Mouse (Mus musculus) heart, embryonic 12.5 days (tissue): ENCODE results near the gene Ccdc93. TPM values are rescaled to one million over a fixed set of nuclear protein-coding genes. Genes with fewer than 3 reads are reported as not detected.

Experiments used
- ATAC-seq: fragments of 200-750 bp; cut with Nextera tagmentation; 2 replicates; pipeline ENCODE4 v1.8.0; 2017; ENCODE audit warnings: moderate TSS enrichment, moderate library complexity; ENCODE audit not compliant: insufficient number of reproducible peaks, low FRiP score
- H3K27ac ChIP-seq: fragments of 300-500 bp; sonication (generic); 2 replicates; pipeline ENCODE4 v1.5.1; 2016; ENCODE audit warnings: mild to moderate bottlenecking, moderate library complexity; ENCODE audit not compliant: poor library complexity, severe bottlenecking
- H3K27me3 ChIP-seq: fragments of 300-500 bp; sonication (generic); replicated peaks from 2 replicates; pipeline ENCODE4 v1.6.1; 2016; ENCODE audit warnings: mild to moderate bottlenecking, moderate library complexity
- H3K36me3 ChIP-seq: fragments of 300-500 bp; sonication (generic); 2 replicates; pipeline ENCODE4 v1.6.1; 2016; ENCODE audit warnings: mild to moderate bottlenecking, moderate library complexity
- H3K4me1 ChIP-seq: fragments of 300-500 bp; sonication (generic); replicated peaks from 2 replicates; pipeline ENCODE4 v1.6.1; 2016; ENCODE audit warnings: mild to moderate bottlenecking
- H3K4me2 ChIP-seq: fragments of 300-500 bp; sonication (generic); 2 replicates; pipeline ENCODE4 v1.6.1; 2016; ENCODE audit warnings: mild to moderate bottlenecking, moderate library complexity
- H3K4me3 ChIP-seq: fragments of 300-500 bp; sonication (generic); 2 replicates; pipeline ENCODE4 v1.5.1; 2016; ENCODE audit warnings: mild to moderate bottlenecking
- H3K9ac ChIP-seq: fragments of 300-500 bp; sonication (generic); 2 replicates; pipeline ENCODE4 v1.6.1; 2016; ENCODE audit warnings: mild to moderate bottlenecking, moderate library complexity
- H3K9me3 ChIP-seq: fragments of 300-500 bp; sonication (generic); replicated peaks from 2 replicates; pipeline ENCODE4 v1.6.1; 2016; ENCODE audit warnings: mild to moderate bottlenecking, moderate library complexity
- WGBS: fragments of 180-500 bp; shearing (Covaris S2); methylation state at CpG from one replicate; pipeline ENCODE4 v1.1.7; 2016; 5-methylcytosine and 5-hydroxymethylcytosine counted together
- polyA plus RNA-seq: library from polyadenylated mRNA; unstranded; fragments of >200 nt; fragmentation: Nextera tagmentation; extraction: Ambion mirVana; gene quantifications from 2 replicates; pipeline ENCODE4 v1.2.1, GENCODE M21; 2016

The Ccdc93 gene
- polyA plus RNA-seq, 1 experiment from 2014 or later, result 9.0 TPM

DNA sequence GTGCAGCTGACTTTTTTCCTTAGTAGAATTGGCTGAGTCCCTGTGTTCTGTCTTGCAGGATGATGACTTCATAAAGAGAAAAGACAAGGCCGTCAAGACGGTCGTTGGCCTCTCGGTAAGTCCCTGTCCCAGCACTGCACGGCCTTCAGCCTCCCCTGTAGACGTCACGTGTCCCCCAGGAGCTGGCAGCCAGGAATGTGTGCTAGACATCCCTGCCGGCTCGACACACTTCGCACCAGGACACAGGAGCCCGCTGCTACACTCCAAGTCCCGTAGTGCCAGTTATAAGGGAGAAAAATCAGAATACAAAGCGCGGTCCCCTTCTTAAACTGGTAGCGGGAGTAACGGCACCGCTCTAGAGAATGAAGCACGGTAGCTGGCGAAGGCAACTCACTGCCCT, 17.3 kb downstream of the Ccdc93 start:
- no peaks in the 10 kb centered on the region for H3K4me1 ChIP-seq
- no peaks in the 10 kb centered on the region for H3K27me3 ChIP-seq
- peaks cover 74% of the 10 kb centered on the region for H3K36me3 ChIP-seq
- 88% methylated on average over 19 of the region's 19 CpGs for WGBS
- H3K9me3 ChIP-seq, result no peaks in the 10 kb centered on the region
- no peak overlapping the region for H3K4me3 ChIP-seq
- ATAC-seq, result no peak
- H3K4me2 ChIP-seq, result no peak overlapping the region
- no peak overlapping the region for H3K27ac ChIP-seq
- no peak overlapping the region for H3K9ac ChIP-seq

DNA sequence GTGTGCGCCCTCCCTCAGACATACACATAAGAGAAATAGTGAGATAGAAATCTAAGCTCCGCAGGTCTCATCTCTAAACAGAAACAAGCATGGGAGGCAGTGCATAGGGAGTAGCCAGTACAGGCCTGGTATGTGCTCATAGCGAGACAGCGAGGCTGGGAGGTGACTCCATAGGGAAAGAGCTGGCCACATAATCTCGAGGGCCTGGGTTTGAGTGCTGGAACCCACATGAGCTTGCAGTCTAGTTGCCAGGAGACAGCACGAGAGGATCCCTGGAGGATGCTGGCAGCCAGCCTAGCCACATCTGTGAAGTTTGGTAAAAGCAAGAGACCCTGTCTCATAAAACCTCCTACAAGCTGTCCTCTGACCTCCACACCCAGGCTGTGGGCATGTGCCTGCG, 20.2 kb downstream of the Ccdc93 start:
- no peak for ATAC-seq
- Histone ChIP-seq H3K27me3 (no peaks in the 10 kb centered on the region), H3K4me3 (no peak overlapping the region), H3K36me3 (peaks cover 53% of the 10 kb centered on the region), H3K4me1 (no peaks in the 10 kb centered on the region), H3K4me2 (no peak overlapping the region), H3K9me3 (no peaks in the 10 kb centered on the region), H3K27ac (no peak overlapping the region), H3K9ac (no peak overlapping the region)
- WGBS, result 74% methylated on average over 7 of the region's 7 CpGs

DNA sequence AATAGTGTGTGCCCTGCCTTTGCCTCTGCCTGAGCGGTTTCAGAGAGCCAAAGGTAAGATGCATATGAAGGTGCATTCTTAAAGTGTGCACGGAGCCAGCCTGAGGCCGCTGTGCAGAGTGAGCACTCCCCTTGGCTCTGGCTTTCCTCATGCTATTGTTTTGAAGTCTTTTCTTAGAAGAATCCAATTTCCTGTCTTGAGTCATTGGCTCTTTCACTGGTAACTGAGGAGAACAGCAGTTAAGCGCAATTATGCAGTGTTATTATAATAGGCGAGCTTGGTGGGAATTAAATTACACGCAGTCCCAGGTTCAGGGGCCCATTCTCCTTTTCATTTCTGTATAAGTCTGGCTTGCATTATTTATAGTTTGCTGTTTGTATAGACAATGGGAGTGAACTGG, 21.6 kb downstream of the Ccdc93 start:
- Histone ChIP-seq H3K9me3 (no peaks in the 10 kb centered on the region), H3K4me2 (no peak overlapping the region), H3K4me3 (no peak overlapping the region), H3K4me1 (no peaks in the 10 kb centered on the region), H3K27me3 (no peaks in the 10 kb centered on the region), H3K27ac (no peak overlapping the region), H3K9ac (no peak overlapping the region), H3K36me3 (peaks cover 51% of the 10 kb centered on the region)
- WGBS, result 72% methylated on average over 6 of the region's 6 CpGs
- ATAC-seq, result no peak

DNA sequence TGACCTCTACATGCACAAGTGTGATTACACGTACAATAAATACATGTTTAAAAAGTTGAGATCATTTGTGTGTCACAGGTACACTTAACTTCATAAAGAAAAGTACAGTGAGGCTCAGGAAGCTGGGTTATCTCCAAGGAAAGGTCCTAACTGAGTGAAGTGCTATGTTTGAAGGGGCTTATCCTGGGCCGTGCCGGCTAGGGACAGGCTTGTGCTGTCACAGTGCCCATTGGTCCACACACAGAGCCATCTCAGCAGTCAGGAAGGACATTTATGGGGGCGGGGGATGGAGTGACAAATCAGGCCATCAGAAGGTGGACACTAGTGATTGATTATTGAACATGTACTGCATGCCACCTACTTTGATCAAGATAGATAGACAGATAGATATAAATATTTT, 22.2 kb downstream of the Ccdc93 start:
- Histone ChIP-seq H3K27me3 (no peaks in the 10 kb centered on the region), H3K9ac (no peak overlapping the region), H3K4me3 (no peak overlapping the region), H3K36me3 (peaks cover 47% of the 10 kb centered on the region), H3K9me3 (no peaks in the 10 kb centered on the region), H3K27ac (no peak overlapping the region), H3K4me2 (no peak overlapping the region), H3K4me1 (no peaks in the 10 kb centered on the region)
- no peak for ATAC-seq
- 77% methylated on average over 4 of the region's 4 CpGs for WGBS

- Histone ChIP-seq H3K4me2 (no peak overlapping the region), H3K36me3 (peaks cover 32% of the 10 kb centered on the region), H3K4me3 (no peak overlapping the region), H3K4me1 (no peaks in the 10 kb centered on the region), H3K27ac (no peak overlapping the region), H3K27me3 (no peaks in the 10 kb centered on the region), H3K9me3 (no peaks in the 10 kb centered on the region), H3K9ac (no peak overlapping the region)
- ATAC-seq, result no peak
- WGBS, result 77% methylated on average over 6 of the region's 6 CpGs
Measured at GRCm38 (mm10) chr1:121454951-121455350, 24.1 kb downstream of the Ccdc93 start.

DNA sequence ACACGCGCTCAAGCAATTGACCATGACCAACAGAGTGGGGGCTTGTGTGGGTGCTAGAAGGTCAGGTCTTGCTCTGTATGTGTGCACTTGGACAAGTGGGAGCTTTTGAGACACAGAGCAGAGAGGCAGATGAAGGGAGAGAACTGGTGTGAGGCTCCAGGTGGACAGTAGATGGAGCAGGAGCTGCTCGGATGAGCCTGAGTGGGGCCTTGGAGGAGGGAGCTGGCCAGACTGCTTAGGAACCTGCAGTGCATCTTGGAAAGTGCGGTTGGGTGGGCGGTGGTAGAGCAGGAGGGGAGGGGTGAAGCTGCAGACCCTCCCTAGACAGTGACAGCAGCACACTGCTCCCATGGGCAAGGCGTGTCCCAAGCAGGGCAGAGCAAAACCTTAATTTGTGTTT, 29.2 kb downstream of the Ccdc93 start:
- H3K4me3 ChIP-seq, result no peak overlapping the region
- 70% methylated on average over 6 of the region's 6 CpGs for WGBS
- no peak overlapping the region for H3K9ac ChIP-seq
- H3K27me3 ChIP-seq, result no peaks in the 10 kb centered on the region
- H3K36me3 ChIP-seq, result peaks cover 56% of the 10 kb centered on the region
- H3K4me1 ChIP-seq, result no peaks in the 10 kb centered on the region
- no peak overlapping the region for H3K4me2 ChIP-seq
- H3K27ac ChIP-seq, result no peak overlapping the region
- no peak for ATAC-seq
- H3K9me3 ChIP-seq, result no peaks in the 10 kb centered on the region

DNA sequence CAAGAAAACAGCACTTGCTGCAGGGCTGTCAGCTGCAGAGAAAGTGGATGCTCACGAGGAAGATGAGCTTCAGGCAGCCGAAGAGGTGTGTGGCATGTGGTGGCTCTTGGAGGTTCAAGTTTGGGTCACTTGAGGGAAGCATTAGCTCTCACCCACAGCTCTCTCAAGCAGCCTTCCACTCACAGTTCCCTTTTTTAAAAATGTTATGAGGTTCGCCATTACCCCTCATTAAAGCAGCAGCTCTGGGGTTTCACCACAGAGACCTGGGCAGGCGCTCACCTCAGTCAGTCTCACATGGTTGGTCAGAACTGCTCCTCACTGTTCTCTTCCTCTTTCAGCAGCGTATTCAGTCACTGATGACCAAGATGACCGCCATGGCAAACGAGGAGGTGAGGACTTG, 31.0 kb downstream of the Ccdc93 start:
- 80% methylated on average over 7 of the region's 7 CpGs for WGBS
- Histone ChIP-seq H3K27ac (no peak overlapping the region), H3K27me3 (no peaks in the 10 kb centered on the region), H3K4me3 (no peak overlapping the region), H3K36me3 (peaks cover 51% of the 10 kb centered on the region), H3K9me3 (no peaks in the 10 kb centered on the region), H3K4me2 (no peak overlapping the region), H3K4me1 (no peaks in the 10 kb centered on the region), H3K9ac (no peak overlapping the region)
- ATAC-seq, result no peak

DNA sequence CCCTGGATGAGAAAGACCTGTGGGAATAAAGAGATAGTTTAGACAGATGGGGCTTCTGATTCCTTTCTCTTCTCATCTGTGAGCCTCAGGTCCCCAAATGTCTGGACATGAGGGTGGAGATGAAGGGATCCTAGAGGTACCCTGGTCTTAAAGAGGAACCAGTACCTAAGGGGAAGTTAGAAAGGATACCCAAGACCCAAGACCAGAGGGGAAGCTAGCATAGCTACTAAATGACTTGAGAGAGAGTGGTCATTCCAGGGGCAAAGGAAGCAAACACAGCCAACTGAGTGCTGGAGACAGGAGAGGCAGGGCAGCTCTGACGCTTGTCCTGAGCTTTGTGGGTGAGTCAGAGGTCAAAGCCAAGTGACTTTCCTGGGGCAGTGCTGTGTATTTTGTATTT, 31.8 kb downstream of the Ccdc93 start:
- 54% methylated on average over 1 of the region's 1 CpGs for WGBS
- no peaks in the 10 kb centered on the region for H3K27me3 ChIP-seq
- peaks cover 51% of the 10 kb centered on the region for H3K36me3 ChIP-seq
- H3K4me2 ChIP-seq, result no peak overlapping the region
- no peak for ATAC-seq
- H3K27ac ChIP-seq, result no peak overlapping the region
- no peaks in the 10 kb centered on the region for H3K9me3 ChIP-seq
- no peak overlapping the region for H3K9ac ChIP-seq
- no peak overlapping the region for H3K4me3 ChIP-seq
- H3K4me1 ChIP-seq, result no peaks in the 10 kb centered on the region

DNA sequence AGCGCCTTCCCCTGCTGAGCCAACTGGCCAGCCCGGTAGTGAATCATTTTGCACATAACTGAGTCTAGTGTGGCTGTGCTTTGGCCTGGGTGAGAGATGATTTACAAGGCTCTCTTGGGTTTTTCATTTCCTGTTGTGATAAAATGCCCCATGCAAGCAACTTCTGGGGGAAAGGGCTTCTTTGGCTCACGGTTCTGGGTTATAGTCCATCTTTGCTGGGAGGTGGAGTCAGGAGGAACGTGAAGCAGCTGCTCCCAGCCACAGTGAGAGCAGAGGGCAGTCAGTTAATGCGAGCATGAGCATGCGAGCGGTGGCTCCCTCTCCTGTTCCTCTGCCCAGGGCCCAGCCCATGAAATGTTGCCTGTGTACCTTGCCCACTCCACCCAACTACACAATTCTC, 33.0 kb downstream of the Ccdc93 start:
- H3K27me3 ChIP-seq, result no peaks in the 10 kb centered on the region
- no peak overlapping the region for H3K27ac ChIP-seq
- no peaks in the 10 kb centered on the region for H3K4me1 ChIP-seq
- H3K9me3 ChIP-seq, result no peaks in the 10 kb centered on the region
- ATAC-seq, result no peak
- no peak overlapping the region for H3K4me3 ChIP-seq
- H3K9ac ChIP-seq, result no peak overlapping the region
- WGBS, result 82% methylated on average over 7 of the region's 7 CpGs
- H3K4me2 ChIP-seq, result no peak overlapping the region
- H3K36me3 ChIP-seq, result peaks cover 56% of the 10 kb centered on the region

- no peak overlapping the region for H3K4me2 ChIP-seq
- no peaks in the 10 kb centered on the region for H3K4me1 ChIP-seq
- no peak overlapping the region for H3K9ac ChIP-seq
- no peak overlapping the region for H3K27ac ChIP-seq
- H3K27me3 ChIP-seq, result no peaks in the 10 kb centered on the region
- no peak for ATAC-seq
- no peaks in the 10 kb centered on the region for H3K9me3 ChIP-seq
- 77% methylated on average over 3 of the region's 3 CpGs for WGBS
- no peak overlapping the region for H3K4me3 ChIP-seq
- H3K36me3 ChIP-seq, result peaks cover 58% of the 10 kb centered on the region
Measured at GRCm38 (mm10) chr1:121466276-121466675, 35.4 kb downstream of the Ccdc93 start.

- H3K27ac ChIP-seq, result no peak overlapping the region
- no peak for ATAC-seq
- no peak overlapping the region for H3K9ac ChIP-seq
- no peak overlapping the region for H3K4me2 ChIP-seq
- no peaks in the 10 kb centered on the region for H3K27me3 ChIP-seq
- H3K4me3 ChIP-seq, result no peak overlapping the region
- peaks cover 40% of the 10 kb centered on the region for H3K36me3 ChIP-seq
- H3K4me1 ChIP-seq, result no peaks in the 10 kb centered on the region
- WGBS, result 79% methylated on average over 2 of the region's 2 CpGs
- no peaks in the 10 kb centered on the region for H3K9me3 ChIP-seq
Measured at GRCm38 (mm10) chr1:121468271-121468670, 37.4 kb downstream of the Ccdc93 start.

- 84% methylated on average over 5 of the region's 5 CpGs for WGBS
Measured at GRCm38 (mm10) chr1:121471503-121471902, 40.7 kb downstream of the Ccdc93 start.

More at GRCm38 (mm10) chr1:121471503-121471902, 40.7 kb downstream of the Ccdc93 start:
- no peaks in the 10 kb centered on the region for H3K27me3 ChIP-seq
- H3K4me3 ChIP-seq, result no peak overlapping the region
- H3K27ac ChIP-seq, result no peak overlapping the region
- no peak overlapping the region for H3K9ac ChIP-seq
- no peaks in the 10 kb centered on the region for H3K9me3 ChIP-seq
- H3K36me3 ChIP-seq, result peaks cover 33% of the 10 kb centered on the region
- ATAC-seq, result no peak
- H3K4me1 ChIP-seq, result no peaks in the 10 kb centered on the region
- no peak overlapping the region for H3K4me2 ChIP-seq
